Mouse (Mus musculus) erythroblast, adult 5-6 weeks (primary cell): Measurements from ENCODE around the gene Mnd1. TPM values are rescaled to one million over a fixed set of nuclear protein-coding genes. Genes with fewer than 3 reads are reported as not detected.

ENCODE experiments used
- ATAC-seq: replicated peaks from 2 replicates; pipeline ENCODE4 v1.8.0; 2016; ENCODE audit warnings: moderate number of reproducible peaks, mild to moderate bottlenecking, moderate TSS enrichment, inconsistent platforms; ENCODE audit not compliant: poor library complexity, low FRiP score, severe bottlenecking
- total RNA-seq, 2 experiments: library from RNA; stranded (forward) in 1 of 2; stranded (reverse) in 1 of 2; fragments of 150-400 nt in 1 of 2; fragments of 200-764, 138-1000 nt in 1 of 2; gene quantifications; 2 replicates each; pipeline versions ENCODE4 v1.2.3 to v1.2.4; 2015 to 2017; ENCODE audit warnings: low replicate concordance in 2 of 2

Mnd1 gene
- 8.2 TPM in 1 of 2 replicates, not detected in the other for total RNA-seq (2015; ENCODE audit: low replicate concordance)
- total RNA-seq (2017; ENCODE audit: low replicate concordance), result 3.7 and 7.5 TPM in 2 replicates

- ATAC-seq, result peak; percentile 99
Observed at GRCm38 (mm10) chr3:84155558-84156006, at the start of gene Mnd1. TSS of gene Mnd1 (minus strand) at chr3:84155786.

GRCm38 (mm10) chr3:84204640-84205039, 49.1 kb upstream of the Mnd1 start:
- no peak for ATAC-seq

- ATAC-seq, result no peak
Observed at GRCm38 (mm10) chr3:84200559-84201420, 45.2 kb upstream of the Mnd1 start.

GRCm38 (mm10) chr3:84199516-84199915, 43.9 kb upstream of the Mnd1 start:
- ATAC-seq, result no peak

GRCm38 (mm10) chr3:84198229-84198628, 42.6 kb upstream of the Mnd1 start:
- no peak for ATAC-seq

GRCm38 (mm10) chr3:84193881-84194280, 38.3 kb upstream of the Mnd1 start:
- no peak for ATAC-seq

- no peak for ATAC-seq
Observed at GRCm38 (mm10) chr3:84191141-84191881, 35.7 kb upstream of the Mnd1 start.

GRCm38 (mm10) chr3:84190513-84191061, 35.0 kb upstream of the Mnd1 start:
- no peak for ATAC-seq

GRCm38 (mm10) chr3:84189629-84190173, 34.1 kb upstream of the Mnd1 start:
- no peak for ATAC-seq

- no peak for ATAC-seq
Observed at GRCm38 (mm10) chr3:84181717-84182116, 26.1 kb upstream of the Mnd1 start.

GRCm38 (mm10) chr3:84181102-84181501, 25.5 kb upstream of the Mnd1 start:
- ATAC-seq, result no peak

GRCm38 (mm10) chr3:84180304-84180703, 24.7 kb upstream of the Mnd1 start:
- no peak for ATAC-seq

- no peak for ATAC-seq
Observed at GRCm38 (mm10) chr3:84177834-84178233, 22.2 kb upstream of the Mnd1 start.

GRCm38 (mm10) chr3:84175337-84176315, 20.0 kb upstream of the Mnd1 start:
- peak; percentile 68; the same call in 1 of the 2 replicates for ATAC-seq

- ATAC-seq, result no peak
Observed at GRCm38 (mm10) chr3:84173581-84174154, 18.1 kb upstream of the Mnd1 start, which contains the start of gene Gm6525. TSS of gene Gm6525 (plus strand) at chr3:84174104.

GRCm38 (mm10) chr3:84172406-84172805, 16.8 kb upstream of the Mnd1 start:
- no peak for ATAC-seq

GRCm38 (mm10) chr3:84169393-84170005, 13.9 kb upstream of the Mnd1 start:
- no peak for ATAC-seq

GRCm38 (mm10) chr3:84168943-84169342, 13.4 kb upstream of the Mnd1 start:
- no peak for ATAC-seq
